Mouse (Mus musculus) embryo, embryonic 11 days (tissue): ENCODE measurements around the gene Washc2.
"Not testable (repeated sequence)": the region's sequence is repeated elsewhere in the genome, so short reads cannot be mapped to it uniquely, and the experiment has no call there.

ENCODE experiments used
- DNase-seq: peaks from one replicate; pipeline ENCODE4 v3.0.0-alpha.2; 2015

Washc2 gene

DNA sequence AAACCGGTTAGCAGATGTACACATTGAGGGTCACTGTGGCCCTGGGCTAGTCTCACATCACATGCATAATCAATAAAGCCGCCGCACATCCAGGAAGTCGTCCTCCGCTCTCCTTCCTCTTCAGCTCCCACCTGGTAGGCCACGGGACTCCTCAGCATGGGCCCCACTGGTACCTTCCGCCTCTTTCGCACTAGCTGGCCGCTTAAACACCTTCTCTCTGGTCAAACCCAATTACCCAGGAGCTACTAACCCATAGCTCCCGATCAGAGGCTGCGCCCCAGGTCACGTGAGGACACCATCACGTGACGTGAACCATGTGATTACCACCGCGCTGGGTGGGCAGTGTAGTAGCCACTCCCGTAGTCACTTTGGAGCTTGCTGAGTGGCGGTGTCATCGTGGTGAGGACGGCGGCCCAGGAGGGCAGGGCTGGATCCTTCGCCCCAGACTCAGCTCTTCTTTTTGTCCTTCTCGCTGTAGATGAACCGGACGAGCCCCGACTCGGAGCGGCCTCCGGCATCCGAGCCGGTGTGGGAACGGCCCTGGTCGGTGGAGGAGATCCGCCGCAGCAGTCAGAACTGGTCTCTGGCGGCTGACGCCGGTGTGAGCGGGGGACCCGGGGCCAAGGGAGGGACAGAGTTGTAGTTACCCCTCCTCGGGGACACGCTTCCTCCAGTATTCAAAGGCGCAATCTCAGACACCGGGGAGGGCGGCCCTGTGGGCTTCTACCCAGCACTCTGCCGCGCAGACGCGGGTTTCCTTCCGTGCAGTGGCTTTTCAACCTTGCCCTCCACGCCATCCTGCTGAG, at the start of gene Washc2:
Washc2 (plus strand) TSS at position 310 of the 806 bp plus-strand sequence.
- DNase-seq = peak; percentile 97

DNA sequence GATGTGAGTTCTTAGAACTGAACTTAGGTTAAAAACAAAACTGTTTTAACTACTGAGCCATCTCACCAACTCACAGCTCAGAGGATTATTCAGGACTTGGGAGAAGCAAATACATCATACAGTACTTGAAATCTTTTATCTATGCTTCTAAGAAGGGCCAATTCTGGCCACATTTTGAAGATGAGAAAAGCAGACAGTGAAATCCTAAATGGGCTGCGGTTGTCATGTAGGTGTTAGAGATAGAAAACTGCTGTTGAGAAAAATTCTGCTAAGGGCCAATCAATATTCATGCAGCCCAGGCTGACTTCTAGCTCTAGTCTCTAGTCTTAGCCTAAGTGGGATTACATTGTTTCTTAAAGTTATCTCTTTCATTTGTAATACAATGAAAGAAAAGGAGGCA, 41.5 kb upstream of the Washc2 start:
- no peak for DNase-seq

DNA sequence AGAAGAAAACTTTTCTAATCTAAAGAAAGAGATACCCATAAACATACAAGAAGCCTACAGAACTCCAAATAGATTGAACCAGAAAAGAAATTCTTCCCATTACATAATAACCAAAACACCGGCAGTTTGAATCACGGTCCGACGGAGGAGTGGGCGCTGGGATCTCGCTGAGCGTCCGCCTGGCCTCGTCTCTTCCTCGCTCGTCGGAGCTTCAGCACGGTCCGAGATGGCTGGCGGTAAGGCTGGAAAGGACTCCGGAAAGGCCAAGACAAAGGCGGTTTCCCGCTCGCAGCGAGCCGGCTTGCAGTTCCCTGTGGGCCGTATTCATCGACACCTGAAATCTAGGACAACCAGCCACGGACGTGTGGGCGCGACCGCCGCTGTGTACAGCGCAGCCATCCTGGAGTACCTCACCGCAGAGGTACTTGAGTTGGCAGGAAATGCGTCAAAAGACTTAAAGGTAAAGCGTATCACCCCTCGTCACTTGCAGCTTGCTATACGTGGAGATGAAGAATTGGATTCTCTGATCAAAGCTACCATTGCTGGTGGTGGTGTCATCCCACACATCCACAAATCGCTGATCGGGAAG, 34.2 kb upstream of the Washc2 start:
- DNase-seq = not testable (repeated sequence)

DNA sequence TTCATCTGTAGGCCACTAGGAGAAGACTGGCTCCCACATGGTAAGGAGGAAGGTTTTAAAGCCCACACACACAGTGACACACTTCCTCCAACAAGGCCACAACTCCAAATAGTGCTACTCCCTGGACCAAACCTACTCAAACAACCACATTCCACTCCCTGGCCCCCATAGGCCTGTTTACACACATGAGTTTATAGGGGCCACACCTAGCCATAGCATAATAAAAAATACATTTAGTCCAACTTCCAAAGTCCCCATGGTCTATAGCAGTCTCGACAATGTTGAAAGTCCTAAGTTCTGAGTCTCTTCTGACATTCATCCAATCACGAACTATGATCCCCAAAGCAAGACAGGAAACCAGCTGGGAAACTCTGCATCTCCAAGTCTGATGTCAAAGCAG, 29.5 kb upstream of the Washc2 start:
- DNase-seq = no peak

DNA sequence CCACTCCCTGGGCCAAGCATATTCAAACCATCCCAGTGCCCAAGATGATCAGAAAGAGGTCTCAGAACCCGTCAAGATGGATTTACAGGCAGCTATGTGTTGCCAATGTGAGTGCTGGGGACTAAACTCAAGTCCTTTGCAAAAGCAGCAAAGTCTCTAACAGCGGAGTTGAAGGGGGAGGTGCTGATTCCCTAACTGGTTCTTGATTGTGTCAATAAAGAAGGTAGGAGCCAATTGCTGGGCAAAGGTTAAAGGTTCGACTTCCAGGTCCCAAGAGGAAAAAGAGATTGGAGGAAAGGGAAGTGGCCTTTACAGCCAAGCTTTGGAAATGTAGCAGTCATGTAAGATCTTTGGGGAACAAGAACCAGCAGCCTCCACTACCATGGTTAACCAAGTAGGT, 27.1 kb upstream of the Washc2 start:
- no peak for DNase-seq

DNA sequence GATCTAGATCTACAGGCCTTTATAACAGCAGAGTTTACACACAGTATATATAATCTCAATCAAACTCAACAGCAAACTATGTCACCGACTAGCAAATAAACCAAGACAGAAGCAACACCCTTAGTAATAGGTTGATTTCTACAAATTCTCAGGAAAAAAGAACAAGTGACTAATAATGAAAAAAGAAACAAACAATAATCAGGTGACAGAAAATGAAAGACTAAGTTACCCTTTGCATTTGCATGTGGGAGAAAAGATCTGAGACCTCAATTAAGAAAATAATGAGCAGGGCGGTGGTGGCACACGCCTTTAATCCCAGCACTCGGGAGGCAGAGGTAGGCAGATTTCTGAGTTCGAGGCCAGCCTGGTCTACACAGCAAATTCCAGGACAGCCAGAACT, 24.3 kb upstream of the Washc2 start:
- no peak for DNase-seq

DNA sequence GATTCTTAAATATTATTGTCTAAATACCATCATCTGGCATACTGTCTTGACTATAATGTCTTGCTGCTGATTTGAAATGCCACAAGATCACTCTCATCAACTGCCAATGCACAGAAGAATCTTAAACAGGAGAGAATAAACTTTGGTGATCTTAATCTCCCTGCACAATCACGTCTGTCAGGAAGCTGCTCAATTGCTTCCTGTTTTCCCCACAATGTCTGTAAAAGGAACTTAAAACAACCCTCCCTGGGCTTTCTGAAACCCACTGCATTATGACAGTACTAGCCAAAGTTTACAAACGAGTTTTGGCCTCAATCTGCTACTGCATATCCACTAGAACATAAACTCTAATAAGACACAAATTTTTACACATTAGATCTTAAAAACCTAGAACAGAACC, 21.4 kb upstream of the Washc2 start:
- DNase-seq = no peak

DNA sequence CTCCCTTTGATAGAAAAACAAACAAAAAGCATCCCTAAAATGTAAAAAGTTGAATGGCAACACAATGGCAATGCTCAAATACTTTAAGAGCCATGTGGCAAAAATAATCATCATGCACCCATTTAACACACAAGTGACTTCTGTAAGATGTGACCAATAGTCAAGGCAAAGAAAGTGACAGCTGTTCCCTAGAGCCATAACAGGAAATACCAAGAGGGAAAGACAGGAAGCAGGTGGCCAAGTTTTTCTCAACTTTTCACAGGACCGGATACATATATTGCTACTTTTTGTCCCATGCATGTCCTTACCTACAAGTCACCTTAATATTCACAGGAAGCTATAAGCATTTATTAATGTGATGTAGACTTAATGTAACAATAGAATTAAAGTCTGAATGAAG, 18.4 kb upstream of the Washc2 start:
- no peak for DNase-seq

DNA sequence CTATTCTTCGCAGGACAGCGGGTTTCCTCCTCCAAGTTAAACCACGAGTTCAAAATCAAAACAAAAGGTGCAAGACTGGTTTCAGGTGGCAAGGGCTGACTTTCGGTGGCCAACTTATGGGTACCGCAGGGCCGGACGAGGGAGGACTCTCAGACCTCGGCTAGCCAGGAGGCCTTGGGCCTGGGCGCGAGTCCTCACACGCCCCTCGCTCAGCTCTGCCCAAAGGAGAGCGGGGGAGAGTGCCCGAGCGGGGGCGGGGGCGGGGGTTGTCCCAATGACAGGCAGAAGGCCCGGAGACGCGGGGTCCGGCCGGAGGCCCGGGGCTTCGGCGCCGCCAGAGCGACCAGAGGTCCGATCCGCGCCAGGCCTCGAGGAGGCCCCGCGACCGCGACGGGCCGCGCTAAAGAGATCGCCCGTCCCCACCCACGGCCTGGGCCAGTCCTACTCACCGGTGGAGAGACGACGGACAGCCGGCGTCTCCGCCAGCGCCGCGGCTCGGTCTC, 15.0 kb upstream of the Washc2 start:
- peak; percentile 70 for DNase-seq

DNA sequence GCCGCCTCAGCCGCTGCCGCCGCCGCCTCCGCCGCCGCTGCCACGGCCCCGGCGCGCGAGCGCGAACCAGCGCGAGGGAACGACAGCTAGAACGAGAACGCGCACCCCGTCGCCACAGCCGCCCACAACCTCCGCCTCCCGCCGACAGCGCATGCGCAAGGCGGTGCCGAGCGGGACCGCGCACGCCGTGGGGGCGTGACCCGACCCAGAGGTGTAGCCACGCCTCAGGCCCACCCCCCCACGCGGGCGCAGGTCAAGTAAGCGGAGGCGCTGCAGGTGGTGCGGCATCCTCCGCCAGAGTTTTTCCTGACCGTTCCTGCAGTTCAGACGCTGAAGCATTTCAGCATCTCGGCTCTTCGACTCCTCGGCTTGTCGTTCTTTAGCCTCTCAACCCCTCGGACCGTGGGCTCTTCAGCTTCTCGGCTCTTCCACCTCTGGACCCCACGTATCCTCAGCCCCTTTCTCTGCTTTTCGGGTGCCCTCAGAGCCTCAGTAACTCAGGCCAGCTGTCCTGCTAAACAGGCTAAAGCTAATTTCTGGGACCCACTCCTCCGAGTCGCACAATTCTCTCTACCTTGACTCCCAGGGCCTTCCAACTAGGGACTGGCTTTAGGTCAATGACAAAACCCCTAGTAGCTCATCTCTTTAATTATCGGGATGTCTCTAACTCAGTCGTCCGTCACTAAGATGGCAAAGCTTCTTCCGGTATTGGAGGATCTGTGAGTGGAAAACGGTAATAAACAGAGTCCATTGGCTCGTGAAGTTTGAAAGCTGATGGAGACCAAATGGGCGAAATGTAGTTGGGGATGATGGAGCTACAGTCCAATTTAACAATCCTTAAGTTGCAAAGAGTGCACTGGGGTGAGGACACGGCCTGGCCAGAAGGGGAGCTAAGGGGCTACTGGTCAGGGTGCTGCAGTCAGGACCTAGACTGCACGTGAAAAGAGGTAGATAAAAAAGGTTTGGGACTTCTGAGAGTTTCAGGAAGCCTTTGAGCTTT, 14.1 kb upstream of the Washc2 start, which contains the start of gene Tmcc1:
Tmcc1 (minus strand) TSS at position 93 of the 1,000 bp plus-strand sequence.
- peak; percentile 98 for DNase-seq

DNA sequence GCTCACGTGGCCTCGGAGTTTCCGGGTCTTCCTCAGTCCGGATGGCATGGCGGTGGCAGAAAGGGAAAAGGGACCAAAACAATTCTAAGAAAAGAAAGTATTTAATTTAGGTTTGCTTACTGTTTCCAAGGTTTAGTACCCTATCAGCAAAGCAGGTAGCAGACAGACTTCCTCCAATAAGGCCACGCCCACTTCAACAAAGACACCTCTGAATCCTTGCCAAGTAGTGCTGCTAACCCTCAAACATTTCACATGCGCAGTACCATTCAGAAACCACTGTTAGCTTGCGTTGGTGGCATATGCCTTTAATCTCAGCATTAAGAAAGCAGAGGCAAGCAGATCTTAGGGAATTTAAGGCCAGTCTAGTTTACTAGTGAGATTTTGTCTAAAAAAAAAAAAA, 12.0 kb upstream of the Washc2 start:
- no peak for DNase-seq

DNA sequence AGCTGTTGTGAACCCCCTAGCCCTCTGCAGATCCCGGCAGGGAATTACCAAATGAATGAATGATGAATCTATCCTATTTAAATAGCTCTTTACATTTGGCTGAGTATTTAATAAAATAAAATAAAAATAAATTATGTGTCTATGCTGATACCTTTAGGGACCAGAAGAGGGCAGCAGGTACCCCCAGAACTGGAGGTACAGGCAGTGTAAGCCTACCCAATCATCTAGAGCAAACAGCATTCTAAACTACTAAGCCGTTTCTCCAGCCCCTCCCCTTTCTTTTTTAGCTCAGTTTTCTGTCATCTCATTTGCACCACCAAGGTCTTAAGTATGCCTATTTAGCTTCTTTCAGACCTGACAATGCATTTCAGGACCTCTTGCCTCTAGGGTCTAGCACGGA, 9.7 kb upstream of the Washc2 start:
- DNase-seq = peak; percentile 47

DNA sequence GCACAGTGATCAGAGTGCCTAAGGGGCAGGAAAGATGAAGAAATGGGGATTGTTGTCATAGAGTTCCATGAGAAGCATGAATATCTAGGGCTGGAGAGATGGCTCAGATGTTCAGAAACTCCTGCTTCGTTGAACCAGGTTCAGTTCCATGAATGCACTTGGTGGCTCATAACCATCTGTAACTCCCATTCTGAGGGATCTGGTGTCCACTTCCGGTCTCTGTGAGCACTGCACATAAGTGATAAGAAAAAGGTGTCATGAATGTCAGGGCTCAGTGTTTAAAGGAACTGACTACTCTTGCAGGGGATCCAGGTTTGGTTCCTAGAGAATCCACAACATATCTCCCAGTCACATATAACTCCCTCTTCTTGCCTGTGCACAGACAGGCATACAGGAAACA, 8.2 kb upstream of the Washc2 start:
- DNase-seq = no peak

DNA sequence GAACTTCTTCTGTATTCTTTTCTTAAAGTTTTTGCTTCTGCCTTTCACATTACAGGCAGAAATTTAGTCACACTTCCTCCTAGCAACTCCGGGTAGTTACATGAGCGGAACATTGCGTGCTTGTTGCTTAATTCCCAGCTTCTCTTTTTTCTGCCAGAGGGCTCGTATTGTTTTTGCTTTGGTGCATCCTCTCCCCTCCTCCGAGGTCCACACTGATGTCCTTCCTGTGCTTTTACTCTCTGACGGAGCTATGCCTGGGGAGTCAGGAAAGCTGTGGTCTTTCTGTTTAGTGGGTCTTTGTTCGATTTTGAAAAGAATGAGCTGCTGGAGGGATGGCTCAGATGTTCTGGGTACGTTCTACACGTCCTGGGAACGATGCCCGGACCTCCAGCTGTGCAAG, 19.9 kb downstream of the Washc2 start:
- no peak for DNase-seq

DNA sequence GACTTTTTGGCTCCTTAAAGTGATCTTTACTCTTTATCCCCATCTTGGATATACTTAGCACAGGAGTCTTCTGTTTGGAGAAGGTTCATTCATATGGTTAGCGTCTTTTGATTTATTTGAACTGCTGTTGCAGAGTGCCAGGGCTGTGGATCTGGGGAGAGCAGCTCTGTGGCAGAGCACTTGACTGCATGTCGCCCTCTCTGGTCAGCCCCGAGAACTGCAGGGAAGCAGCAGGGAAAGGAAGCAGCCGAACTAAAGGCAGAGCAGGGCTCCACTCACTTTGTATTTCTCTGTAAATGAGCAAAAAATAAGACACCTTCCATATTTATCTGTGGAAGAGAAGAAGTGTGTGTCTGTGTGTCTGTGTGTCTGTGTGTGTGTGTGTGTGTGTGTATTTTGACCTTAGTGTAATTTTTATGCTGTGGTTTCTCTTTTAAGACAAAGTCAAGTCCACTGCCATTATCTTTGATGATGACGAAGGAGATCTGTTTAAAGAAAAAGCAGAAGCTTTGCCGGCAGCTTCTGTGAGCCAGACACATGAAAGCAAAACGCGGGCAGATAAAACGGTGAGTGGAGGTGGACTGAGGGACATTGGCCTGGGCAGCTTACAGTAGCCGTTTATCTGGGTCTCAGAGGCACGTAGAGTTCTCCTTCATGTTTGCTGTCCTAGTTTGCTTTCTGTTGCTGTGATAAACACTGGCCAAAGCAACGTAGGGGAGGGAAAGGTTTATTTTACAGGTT, 21.1 kb downstream of the Washc2 start:
- DNase-seq = peak; percentile 76

DNA sequence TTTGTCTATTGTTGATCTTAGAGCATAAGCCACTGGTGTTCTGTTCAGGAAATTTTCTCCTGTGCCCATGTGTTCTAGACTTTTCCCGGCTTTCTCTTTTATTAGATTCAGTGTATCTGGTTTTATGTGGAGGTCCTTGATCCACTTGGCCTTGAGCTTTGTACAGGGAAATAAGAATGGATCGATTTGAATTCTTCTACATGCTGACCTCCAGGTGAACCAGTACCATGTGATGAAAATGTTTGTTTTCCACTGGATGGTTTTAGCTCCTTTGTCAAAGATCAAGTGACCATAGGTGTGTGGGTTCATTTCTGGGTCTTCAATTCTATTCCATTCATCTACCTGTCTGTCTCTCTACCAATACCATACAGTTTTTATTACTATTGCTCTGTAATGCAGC, 27.0 kb downstream of the Washc2 start:
- DNase-seq = not testable (repeated sequence)

DNA sequence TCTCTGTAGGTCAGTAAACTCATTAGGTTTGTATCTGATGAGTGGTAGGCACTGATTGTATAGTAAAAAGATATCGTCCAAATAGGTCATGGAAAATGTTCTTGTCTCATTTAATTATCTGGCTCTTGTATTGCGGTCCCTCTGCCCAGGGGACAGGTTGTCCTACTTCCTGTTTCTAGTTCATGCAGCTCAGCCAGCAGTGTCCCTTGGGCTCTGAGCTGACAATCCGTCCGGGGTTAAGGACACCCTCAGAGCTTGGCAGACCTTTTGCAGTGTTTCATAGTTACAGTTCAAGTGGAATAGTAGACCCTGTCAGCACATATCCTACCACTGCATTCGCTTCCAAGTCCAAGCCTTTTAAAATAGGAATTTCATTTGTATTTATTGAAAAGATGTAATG, 27.5 kb downstream of the Washc2 start:
- DNase-seq = no peak

DNA sequence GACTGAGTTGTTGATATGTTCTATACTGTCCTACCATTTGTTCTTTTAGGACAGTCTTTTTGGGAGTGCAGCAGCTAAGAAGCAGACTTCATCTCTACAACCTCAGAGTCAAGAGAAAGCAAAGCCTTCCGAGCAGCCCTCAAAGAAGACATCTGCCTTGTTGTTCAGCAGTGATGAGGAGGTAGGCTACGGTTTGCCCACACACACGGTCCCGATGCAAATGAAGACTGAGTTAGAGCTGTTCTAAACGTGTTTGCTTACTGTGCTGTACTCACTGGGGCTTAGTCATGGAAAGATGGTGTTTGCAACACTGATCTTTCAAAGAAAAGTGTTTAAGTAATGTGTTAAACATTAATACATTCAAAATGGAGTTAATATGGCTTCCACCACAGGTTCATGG, 30.2 kb downstream of the Washc2 start:
- DNase-seq = no peak

DNA sequence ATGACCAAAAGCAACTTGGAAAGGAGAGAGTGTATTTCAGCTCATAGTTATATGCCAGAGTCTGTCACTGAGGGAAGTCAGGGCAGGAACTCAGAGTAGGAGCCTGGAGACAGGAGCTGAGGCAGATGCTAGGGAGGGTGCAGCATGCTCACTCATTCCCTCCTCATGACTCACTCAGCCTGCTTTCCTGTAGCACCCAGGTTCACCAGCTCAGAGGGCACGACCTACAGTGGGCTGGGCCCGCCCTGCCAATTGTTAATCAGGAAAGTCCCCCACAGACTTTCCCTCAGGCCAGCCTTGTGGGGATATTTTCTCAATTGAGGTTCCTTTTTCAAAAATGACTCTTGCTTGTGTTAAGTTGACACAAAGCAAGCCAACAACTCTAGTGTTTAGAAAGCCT, 32.5 kb downstream of the Washc2 start:
- DNase-seq = no peak

DNA sequence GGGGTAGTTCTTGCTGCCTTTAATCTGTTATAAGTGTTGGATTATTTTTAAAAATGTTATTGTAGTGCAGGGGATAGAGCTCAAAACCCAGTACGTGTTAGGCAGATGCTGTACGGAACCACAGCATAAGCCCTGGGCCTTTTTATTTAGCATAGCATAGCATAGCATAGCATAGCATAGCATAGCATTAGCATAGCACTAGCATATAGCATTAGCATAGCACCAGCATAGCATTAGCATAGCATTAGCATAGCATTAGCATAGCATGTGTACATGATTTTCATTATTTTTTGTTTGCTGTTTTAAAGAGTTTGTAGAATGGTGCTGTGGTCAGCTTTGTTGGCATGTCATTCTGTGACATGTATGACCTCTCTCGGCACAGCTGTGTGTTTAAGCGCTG, 51.8 kb downstream of the Washc2 start:
- no peak for DNase-seq

DNA sequence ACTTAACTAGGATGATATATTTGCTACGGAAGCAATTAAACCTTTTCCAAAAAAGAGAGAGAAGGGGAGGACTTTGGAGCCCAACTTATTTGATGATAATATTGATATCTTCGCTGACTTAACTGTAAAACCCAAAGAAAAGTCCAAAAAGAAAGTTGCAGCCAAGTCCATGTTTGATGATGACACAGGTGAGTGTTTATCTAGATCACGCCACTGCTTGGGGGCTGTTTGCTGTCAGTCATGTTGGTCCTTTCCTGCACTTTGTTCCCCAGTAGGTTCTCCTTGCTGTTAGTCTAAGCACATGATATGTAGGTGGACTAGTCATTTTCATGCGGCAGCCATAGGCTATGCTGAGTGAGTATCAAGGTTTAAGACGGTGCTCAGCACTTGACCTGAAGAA, 52.6 kb downstream of the Washc2 start:
- no peak for DNase-seq

DNA sequence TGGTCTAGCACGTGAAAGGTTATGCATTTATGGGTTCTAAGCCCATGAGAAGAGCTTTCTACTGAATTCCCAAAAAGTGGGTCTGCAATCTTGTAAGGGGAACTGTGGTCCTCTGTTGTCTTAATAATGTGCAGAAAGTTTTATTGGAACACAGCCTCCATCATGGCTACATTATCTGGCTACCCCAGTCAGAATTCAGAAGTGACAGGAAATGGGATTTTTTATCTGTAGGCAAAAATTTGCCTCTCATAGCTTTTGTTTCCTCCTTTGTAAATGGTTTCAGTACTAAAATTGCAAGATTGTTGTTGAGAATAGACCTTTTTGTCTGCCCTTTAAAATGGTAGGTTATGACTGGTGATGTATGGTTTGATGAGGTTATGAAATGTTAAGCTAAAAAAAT, 55.0 kb downstream of the Washc2 start:
- no peak for DNase-seq
